Mouse (Mus musculus) midbrain, embryonic 12.5 days (tissue): ENCODE data around the gene Eepd1. TPM values are rescaled to one million over a fixed set of nuclear protein-coding genes. Genes with fewer than 3 reads are reported as not detected.
A peak's percentile ranks its signal among the peaks of the same experiment; 100 is the strongest.
"Not testable (repeated sequence)": the region's sequence is repeated elsewhere in the genome, so short reads cannot be mapped to it uniquely, and the experiment has no call there.

Experiments used
- ATAC-seq: fragments of 200-750 bp; cut with Nextera tagmentation; 2 replicates; pipeline ENCODE4 v1.8.0; 2017; ENCODE audit warnings: low read depth, moderate TSS enrichment, moderate library complexity; ENCODE audit not compliant: low FRiP score
- H3K27ac ChIP-seq: fragments of 300-500 bp; sonication (generic); replicated peaks from 2 replicates; pipeline ENCODE4 v1.5.1; 2016; ENCODE audit warnings: mild to moderate bottlenecking
- H3K27me3 ChIP-seq: fragments of 300-500 bp; sonication (generic); 2 replicates; pipeline ENCODE4 v1.6.1; 2016; ENCODE audit warnings: mild to moderate bottlenecking
- H3K36me3 ChIP-seq: fragments of 300-500 bp; sonication (generic); 2 replicates; pipeline ENCODE4 v1.6.1; 2016
- H3K4me1 ChIP-seq: fragments of 300-500 bp; sonication (generic); 2 replicates; pipeline ENCODE4 v1.6.1; 2016
- H3K4me2 ChIP-seq: fragments of 300-500 bp; sonication (generic); replicated peaks from 2 replicates; pipeline ENCODE4 v1.6.1; 2016; ENCODE audit warnings: mild to moderate bottlenecking, moderate library complexity
- H3K4me3 ChIP-seq: fragments of 300-500 bp; sonication (generic); 2 replicates; pipeline ENCODE4 v1.5.1; 2016; ENCODE audit warnings: mild to moderate bottlenecking
- H3K9ac ChIP-seq: fragments of 300-500 bp; sonication (generic); replicated peaks from 2 replicates; pipeline ENCODE4 v1.6.1; 2016; ENCODE audit warnings: mild to moderate bottlenecking, moderate library complexity
- H3K9me3 ChIP-seq: fragments of 300-500 bp; sonication (generic); 2 replicates; pipeline ENCODE4 v1.6.1; 2016; ENCODE audit warnings: mild to moderate bottlenecking
- WGBS: fragments of 180-500 bp; shearing (Covaris S2); methylation state at CpG from one replicate; pipeline ENCODE4 v1.1.7; 2016; 5-methylcytosine and 5-hydroxymethylcytosine counted together
- polyA plus RNA-seq: library from polyadenylated mRNA; unstranded; fragments of >200 nt; fragmentation: Nextera tagmentation; extraction: Ambion mirVana; gene quantifications from 2 replicates; pipeline ENCODE4 v1.2.1, GENCODE M21; 2016

Gene Eepd1
- 5.8 and 7.1 TPM in 2 replicates for polyA plus RNA-seq

DNA sequence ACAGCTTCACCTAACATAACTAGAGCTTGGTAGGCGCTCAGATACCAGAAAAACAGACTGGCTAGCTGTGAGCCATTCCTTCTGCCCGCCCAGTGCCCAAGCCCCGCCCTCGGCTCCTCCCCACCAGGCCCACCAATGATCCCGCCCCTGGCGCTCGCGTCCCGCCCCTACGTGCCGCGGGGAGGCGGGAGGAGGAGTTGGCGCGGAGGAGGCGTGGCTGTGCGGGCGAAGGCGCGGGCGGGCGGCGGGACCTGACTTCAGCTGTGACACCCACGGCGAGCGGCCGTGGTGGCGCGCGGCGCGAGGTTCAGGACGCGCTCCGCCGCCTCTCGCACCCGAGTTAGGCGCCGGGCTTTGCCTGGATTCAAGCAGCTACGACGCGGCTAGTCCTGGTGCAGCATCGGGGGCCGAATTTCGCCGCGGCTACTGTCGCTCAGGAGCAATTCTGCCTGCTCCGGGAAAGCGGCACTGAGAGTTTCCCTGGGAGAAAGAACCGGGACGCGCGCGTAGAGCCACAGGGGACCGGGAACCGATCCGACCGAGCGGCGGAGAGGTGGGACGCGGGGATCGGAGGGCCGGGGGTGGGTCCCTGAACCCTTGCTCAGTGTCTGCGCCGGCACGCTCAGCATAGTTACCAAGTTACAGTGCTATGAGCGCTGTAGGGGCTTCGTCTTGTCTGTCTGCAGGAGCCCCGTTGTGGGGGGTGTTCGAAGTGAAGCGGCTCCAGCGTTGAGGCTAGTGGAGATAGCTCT, at the start of gene Eepd1:
Gene Eepd1 (plus strand): TSS at position 204 of the 752 bp plus-strand sequence.
- WGBS: under 1% methylated on average over 75 of the region's 75 CpGs
- peak; percentile 98 for ATAC-seq

DNA sequence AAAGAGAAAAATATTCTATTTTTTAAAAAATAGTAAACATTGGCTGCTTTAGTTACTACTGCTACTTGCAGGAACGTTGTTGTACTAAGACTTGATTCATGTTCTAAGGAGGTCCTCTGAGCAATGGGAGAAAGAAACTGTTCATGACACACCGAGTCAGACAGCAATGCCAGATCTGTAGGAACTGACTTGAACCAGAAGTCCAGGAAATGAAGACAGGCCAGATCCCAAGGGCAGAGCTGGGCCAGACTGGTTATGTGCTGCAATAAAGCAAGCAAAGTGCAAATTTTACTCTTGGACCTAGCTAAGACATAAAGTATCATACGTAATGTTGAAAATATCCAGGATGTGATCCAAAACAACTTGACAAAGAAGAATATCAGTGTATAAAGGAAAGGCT, 42.5 kb upstream of the Eepd1 start:
- no peaks in the 10 kb centered on the region for H3K27me3 ChIP-seq
- H3K4me1 ChIP-seq: no peaks in the 10 kb centered on the region
- H3K4me3 ChIP-seq: no peak overlapping the region
- H3K36me3 ChIP-seq: no peaks in the 10 kb centered on the region
- no peak for ATAC-seq
- WGBS: 88% methylated on average over 3 of the region's 3 CpGs
- no peak overlapping the region for H3K4me2 ChIP-seq
- H3K9me3 ChIP-seq: no peaks in the 10 kb centered on the region
- H3K9ac ChIP-seq: no peak overlapping the region
- H3K27ac ChIP-seq: no peak overlapping the region

More for the DNA sequence above, at the start of gene Eepd1:
- H3K36me3 ChIP-seq: no peaks in the 10 kb centered on the region
- peak within 1 kb of the TSS; percentile 66 for H3K9ac ChIP-seq
- peak within 1 kb of the TSS; percentile 85 for H3K4me2 ChIP-seq
- peak within 1 kb of the TSS; percentile 68 for H3K4me3 ChIP-seq
- H3K27me3 ChIP-seq: peaks cover 12% of the 10 kb centered on the region
- peaks cover 10% of the 10 kb centered on the region; the same call in 1 of the 2 replicates for H3K4me1 ChIP-seq
- 0 out of 2 replicates have a peak within 1 kb of the TSS, but pooled peaks have one; percentile 2 for H3K27ac ChIP-seq
- no peaks in the 10 kb centered on the region for H3K9me3 ChIP-seq

GRCm38 (mm10) chr9:25440046-25440445, 41.3 kb upstream of the Eepd1 start:
- H3K4me2 ChIP-seq, H3K36me3 ChIP-seq: not testable (repeated sequence)

GRCm38 (mm10) chr9:25442041-25442440, 39.3 kb upstream of the Eepd1 start:
- H3K4me2 ChIP-seq: no peak overlapping the region
- no peak overlapping the region for H3K4me3 ChIP-seq
- no peak overlapping the region for H3K27ac ChIP-seq
- H3K36me3 ChIP-seq: no peaks in the 10 kb centered on the region
- no peaks in the 10 kb centered on the region for H3K9me3 ChIP-seq
- H3K9ac ChIP-seq: no peak overlapping the region
- no peaks in the 10 kb centered on the region for H3K4me1 ChIP-seq
- no peak for ATAC-seq
- H3K27me3 ChIP-seq: no peaks in the 10 kb centered on the region

More at GRCm38 (mm10) chr9:25440046-25440445, 41.3 kb upstream of the Eepd1 start:
- not testable (repeated sequence) for H3K4me1 ChIP-seq, H3K4me3 ChIP-seq, ATAC-seq, H3K9me3 ChIP-seq, H3K27ac ChIP-seq, H3K9ac ChIP-seq, H3K27me3 ChIP-seq
- 91% methylated on average over 5 of the region's 5 CpGs for WGBS

- WGBS: 82% methylated on average over 3 of the region's 3 CpGs
- Histone ChIP-seq H3K4me2 (no peak overlapping the region), H3K9me3 (no peaks in the 10 kb centered on the region), H3K4me1 (no peaks in the 10 kb centered on the region), H3K27me3 (no peaks in the 10 kb centered on the region), H3K36me3 (no peaks in the 10 kb centered on the region), H3K9ac (no peak overlapping the region), H3K27ac (no peak overlapping the region), H3K4me3 (no peak overlapping the region)
- ATAC-seq: no peak
Observed at GRCm38 (mm10) chr9:25443029-25443428, 38.3 kb upstream of the Eepd1 start.

DNA sequence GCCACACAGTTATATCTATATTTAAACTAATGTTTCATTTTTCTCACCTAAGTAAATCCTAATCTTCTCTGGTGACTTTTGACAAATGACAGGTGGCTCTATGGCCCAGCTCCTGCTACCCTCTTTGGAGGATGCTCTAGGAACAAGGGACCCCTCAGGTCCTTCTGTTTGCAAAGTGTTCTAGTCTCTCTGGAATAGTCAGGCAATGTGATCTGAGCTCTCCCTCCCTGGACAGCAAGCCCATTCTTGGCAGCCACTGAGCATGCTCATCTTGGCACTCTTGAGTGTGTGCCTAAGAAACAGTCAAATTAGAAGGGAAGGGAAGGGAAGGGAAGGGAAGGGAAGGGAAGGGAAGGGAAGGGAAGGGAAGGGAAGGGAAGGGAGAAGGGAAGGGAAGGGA, 37.8 kb upstream of the Eepd1 start:
- Histone ChIP-seq H3K9ac (no peak overlapping the region), H3K4me1 (no peaks in the 10 kb centered on the region)

GRCm38 (mm10) chr9:25450394-25450793, 31.0 kb upstream of the Eepd1 start:
- Histone ChIP-seq H3K27me3 (no peaks in the 10 kb centered on the region), H3K36me3 (no peaks in the 10 kb centered on the region), H3K9me3 (no peaks in the 10 kb centered on the region), H3K4me3 (no peak overlapping the region), H3K9ac (no peak overlapping the region), H3K4me1 (no peaks in the 10 kb centered on the region), H3K27ac (no peak overlapping the region), H3K4me2 (no peak overlapping the region)
- WGBS: 60% methylated on average over 4 of the region's 4 CpGs
- ATAC-seq: no peak

More for the DNA sequence above, 37.8 kb upstream of the Eepd1 start:
- Histone ChIP-seq H3K4me3 (no peak overlapping the region), H3K27ac (no peak overlapping the region), H3K36me3 (no peaks in the 10 kb centered on the region), H3K9me3 (no peaks in the 10 kb centered on the region), H3K27me3 (no peaks in the 10 kb centered on the region), H3K4me2 (no peak overlapping the region)
- ATAC-seq: no peak

GRCm38 (mm10) chr9:25455027-25455426, 26.3 kb upstream of the Eepd1 start:
- Histone ChIP-seq H3K4me2 (no peak overlapping the region), H3K36me3 (no peaks in the 10 kb centered on the region), H3K27ac (no peak overlapping the region), H3K4me3 (no peak overlapping the region), H3K4me1 (no peaks in the 10 kb centered on the region), H3K9me3 (no peaks in the 10 kb centered on the region), H3K27me3 (no peaks in the 10 kb centered on the region), H3K9ac (no peak overlapping the region)
- 88% methylated on average over 2 of the region's 2 CpGs for WGBS
- ATAC-seq: no peak

- Histone ChIP-seq H3K36me3 (no peaks in the 10 kb centered on the region), H3K9ac (no peak overlapping the region), H3K27ac (no peak overlapping the region), H3K9me3 (no peaks in the 10 kb centered on the region), H3K4me2 (no peak overlapping the region), H3K27me3 (no peaks in the 10 kb centered on the region), H3K4me1 (no peaks in the 10 kb centered on the region), H3K4me3 (no peak overlapping the region)
- 91% methylated on average over 10 of the region's 10 CpGs for WGBS
- ATAC-seq: no peak
Observed at GRCm38 (mm10) chr9:25460835-25461555, 20.4 kb upstream of the Eepd1 start.

GRCm38 (mm10) chr9:25464305-25464704, 17.0 kb upstream of the Eepd1 start:
- H3K36me3 ChIP-seq: no peaks in the 10 kb centered on the region
- 89% methylated on average over 1 of the region's 1 CpGs for WGBS

DNA sequence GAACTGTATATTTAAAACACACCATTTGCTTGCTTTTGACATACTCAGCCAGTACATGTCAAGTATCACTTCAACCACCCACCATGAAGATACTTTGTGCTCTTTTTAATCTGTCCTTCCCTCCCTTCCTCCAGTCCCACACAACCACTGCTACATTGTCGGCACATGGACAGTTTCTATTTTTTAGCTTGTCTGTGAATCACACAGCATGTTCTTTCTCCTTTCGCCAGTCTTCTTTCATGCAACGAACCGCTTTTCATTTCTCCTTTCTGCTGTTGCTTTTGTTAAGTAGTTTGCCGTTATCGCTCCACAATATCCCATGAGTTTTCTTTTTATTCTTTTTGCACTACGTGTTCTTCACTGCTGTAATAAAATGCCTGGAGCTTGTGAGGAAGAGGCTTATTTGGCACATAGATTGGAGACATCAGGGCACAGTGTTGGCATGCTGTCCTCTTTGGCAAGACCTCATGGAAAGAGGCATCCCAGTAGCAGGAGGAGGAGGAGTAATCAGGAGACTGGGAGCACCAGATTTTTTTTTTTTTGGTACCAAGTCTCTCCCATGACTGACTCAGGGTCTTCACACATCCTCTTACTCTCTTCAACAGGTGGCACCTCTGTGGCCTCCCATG, 1.8 kb upstream of the Eepd1 start:
- WGBS: 92% methylated on average over 7 of the region's 7 CpGs
- Histone ChIP-seq H3K27me3 (peaks cover 12% of the 10 kb centered on the region), H3K4me3 (no peak overlapping the region), H3K4me1 (peaks cover 8% of the 10 kb centered on the region; the same call in 1 of the 2 replicates), H3K9me3 (no peaks in the 10 kb centered on the region), H3K36me3 (no peaks in the 10 kb centered on the region), H3K9ac (no peak overlapping the region), H3K27ac (no peak overlapping the region), H3K4me2 (no peak overlapping the region)
- no peak for ATAC-seq

More at GRCm38 (mm10) chr9:25464305-25464704, 17.0 kb upstream of the Eepd1 start:
- H3K27me3 ChIP-seq: no peaks in the 10 kb centered on the region
- no peak overlapping the region for H3K9ac ChIP-seq
- ATAC-seq: no peak
- no peaks in the 10 kb centered on the region for H3K4me1 ChIP-seq
- H3K9me3 ChIP-seq: no peaks in the 10 kb centered on the region
- no peak overlapping the region for H3K27ac ChIP-seq
- no peak overlapping the region for H3K4me3 ChIP-seq
- no peak overlapping the region for H3K4me2 ChIP-seq

DNA sequence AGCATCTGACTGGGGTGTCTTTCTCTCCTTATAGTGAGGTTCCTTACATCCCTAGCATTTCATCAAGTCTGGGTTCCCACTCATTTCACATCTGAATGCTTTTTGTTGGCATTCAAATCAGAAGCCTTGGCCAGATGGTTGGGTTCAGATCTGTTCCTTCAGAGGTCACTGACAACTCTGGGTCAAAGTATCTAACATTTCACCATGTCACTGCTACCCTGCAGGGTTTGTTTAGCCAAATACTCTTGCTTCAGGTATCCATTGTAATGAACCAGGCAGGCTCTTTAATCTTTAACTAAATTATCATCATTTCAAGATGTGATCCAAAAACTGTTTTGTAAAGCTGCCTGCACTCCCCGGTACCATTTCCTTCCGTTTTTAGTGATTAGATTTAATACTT, 671 bp upstream of the Eepd1 start:
- no peak overlapping the region for H3K27ac ChIP-seq
- H3K27me3 ChIP-seq: peaks cover 12% of the 10 kb centered on the region
- 90% methylated on average over 2 of the region's 2 CpGs for WGBS
- no peaks in the 10 kb centered on the region for H3K36me3 ChIP-seq
- peaks cover 10% of the 10 kb centered on the region; the same call in 1 of the 2 replicates for H3K4me1 ChIP-seq
- H3K9ac ChIP-seq: no peak overlapping the region
- no peaks in the 10 kb centered on the region for H3K9me3 ChIP-seq
- no peak overlapping the region for H3K4me2 ChIP-seq
- no peak for ATAC-seq
- no peak overlapping the region for H3K4me3 ChIP-seq
